Mouse (Mus musculus) induced T-regulatory cell, adult 2 months (primary cell): ENCODE data around the gene Slc44a3.
"Not testable (repeated sequence)": the region's sequence is repeated elsewhere in the genome, so short reads cannot be mapped to it uniquely, and the experiment has no call there.

Source experiments
- DNase-seq: peaks from one replicate; pipeline ENCODE4 v3.0.0-alpha.2; 2012; ENCODE audit warnings: low read depth

Slc44a3 gene

GRCm38 (mm10) chr3:121552723-121553122, 20.5 kb upstream of the Slc44a3 start:
- DNase-seq = no peak

GRCm38 (mm10) chr3:121550370-121550769, 18.2 kb upstream of the Slc44a3 start:
- peak; percentile 69 for DNase-seq

GRCm38 (mm10) chr3:121547851-121548624, 15.8 kb upstream of the Slc44a3 start:
- DNase-seq = peak; percentile 74

- no peak for DNase-seq
Observed at GRCm38 (mm10) chr3:121540621-121541020, 8.4 kb upstream of the Slc44a3 start.

- no peak for DNase-seq
Observed at GRCm38 (mm10) chr3:121539871-121540431, 7.7 kb upstream of the Slc44a3 start.

- not testable (repeated sequence) for DNase-seq
Observed at GRCm38 (mm10) chr3:121538847-121539246, 6.6 kb upstream of the Slc44a3 start.

GRCm38 (mm10) chr3:121537996-121538395, 5.8 kb upstream of the Slc44a3 start:
- DNase-seq = no peak

- DNase-seq = no peak
Observed at GRCm38 (mm10) chr3:121536803-121537202, 4.6 kb upstream of the Slc44a3 start.

GRCm38 (mm10) chr3:121535813-121536504, 3.8 kb upstream of the Slc44a3 start:
- peak; percentile 72 for DNase-seq

GRCm38 (mm10) chr3:121531370-121532148, 645 bp downstream of the Slc44a3 start:
- no peak for DNase-seq

GRCm38 (mm10) chr3:121530546-121531258, 1.5 kb downstream of the Slc44a3 start:
- no peak for DNase-seq

- DNase-seq = no peak
Observed at GRCm38 (mm10) chr3:121526096-121527093, 5.8 kb downstream of the Slc44a3 start.

- DNase-seq = no peak
Observed at GRCm38 (mm10) chr3:121521633-121522125, 10.5 kb downstream of the Slc44a3 start.

- DNase-seq = no peak
Observed at GRCm38 (mm10) chr3:121521123-121521522, 11.1 kb downstream of the Slc44a3 start.

- DNase-seq = no peak
Observed at GRCm38 (mm10) chr3:121517030-121517429, 15.2 kb downstream of the Slc44a3 start.

GRCm38 (mm10) chr3:121509141-121509540, 23.1 kb downstream of the Slc44a3 start:
- no peak for DNase-seq

GRCm38 (mm10) chr3:121507678-121508077, 24.5 kb downstream of the Slc44a3 start:
- no peak for DNase-seq

GRCm38 (mm10) chr3:121506756-121507155, 25.4 kb downstream of the Slc44a3 start:
- DNase-seq = no peak

- no peak for DNase-seq
Observed at GRCm38 (mm10) chr3:121506175-121506574, 26.0 kb downstream of the Slc44a3 start.

- no peak for DNase-seq
Observed at GRCm38 (mm10) chr3:121504927-121505487, 27.2 kb downstream of the Slc44a3 start.
